Mouse (Mus musculus) embryonic facial prominence, embryonic 11.5 days (tissue): ENCODE measurements at regions not wholly inside any gene's neighbourhood (a gene's known extent, or its start where the extent isn't known, plus 50 kb on each side); places are given as distances from the start of the nearest gene placed in this dataset.
A peak's percentile ranks its signal among the peaks of the same experiment; 100 is the strongest.

Experiments
- ATAC-seq: fragments of 200-750 bp; cut with Nextera tagmentation; replicated peaks from 2 replicates; pipeline ENCODE4 v1.8.0; 2017; ENCODE audit warnings: low read depth; ENCODE audit not compliant: insufficient number of reproducible peaks, low FRiP score, low TSS enrichment
- DNase-seq: peaks from one replicate; pipeline ENCODE4 v3.0.0-alpha.2; 2015; ENCODE audit warnings: low spot score
- H3K27ac ChIP-seq: fragments of 300-500 bp; sonication (generic); replicated peaks from 2 replicates; pipeline ENCODE4 v1.5.1; 2014; ENCODE audit warnings: mild to moderate bottlenecking, low read depth, low read length, control low read depth
- H3K27me3 ChIP-seq: fragments of 300-500 bp; sonication (generic); 2 replicates; pipeline ENCODE4 v1.6.1; 2014; ENCODE audit warnings: mild to moderate bottlenecking, low read length, moderate library complexity, mixed read lengths; ENCODE audit not compliant: control insufficient read depth, insufficient read depth
- H3K36me3 ChIP-seq: fragments of 300-500 bp; sonication (generic); replicated peaks from 2 replicates; pipeline ENCODE4 v1.6.1; 2014; ENCODE audit warnings: low read depth, mild to moderate bottlenecking, low read length, moderate library complexity, mixed read lengths; ENCODE audit not compliant: control insufficient read depth, insufficient read depth
- H3K4me1 ChIP-seq: fragments of 300-500 bp; sonication (generic); 2 replicates; pipeline ENCODE4 v1.6.1; 2014; ENCODE audit warnings: low read length, mixed read lengths; ENCODE audit not compliant: control insufficient read depth, insufficient read depth
- H3K4me2 ChIP-seq: fragments of 300-500 bp; sonication (generic); 2 replicates; pipeline ENCODE4 v1.6.1; 2014; ENCODE audit warnings: low read depth, mild to moderate bottlenecking, control low read depth, low read length, moderate library complexity
- H3K4me3 ChIP-seq: fragments of 300-500 bp; sonication (generic); 2 replicates; pipeline ENCODE4 v1.5.1; 2014; ENCODE audit warnings: low read depth, low read length, control low read depth
- H3K9ac ChIP-seq: fragments of 300-500 bp; sonication (generic); replicated peaks from 2 replicates; pipeline ENCODE4 v1.6.1; 2014; ENCODE audit warnings: mild to moderate bottlenecking, control low read depth, low read length
- H3K9me3 ChIP-seq: fragments of 300-500 bp; sonication (generic); replicated peaks from 2 replicates; pipeline ENCODE4 v1.6.1; 2016; ENCODE audit warnings: mild to moderate bottlenecking, low read length, inconsistent platforms, mixed read lengths; ENCODE audit not compliant: control insufficient read depth
- WGBS: fragments of 180-500 bp; shearing (Covaris S2); extraction: QIAGEN DNeasy Blood & Tissue Kit; methylation state at CpG from one replicate; pipeline ENCODE4 v1.1.7; 2014; 5-methylcytosine and 5-hydroxymethylcytosine counted together

- H3K36me3 ChIP-seq = no peaks in the 10 kb centered on the region
- no peak for ATAC-seq
- WGBS = 64% methylated on average over 5 of the region's 5 CpGs
These were observed 79.8 kb upstream of the Epha6 start for GRCm38 (mm10) chr16:60685153-60685552.

DNA sequence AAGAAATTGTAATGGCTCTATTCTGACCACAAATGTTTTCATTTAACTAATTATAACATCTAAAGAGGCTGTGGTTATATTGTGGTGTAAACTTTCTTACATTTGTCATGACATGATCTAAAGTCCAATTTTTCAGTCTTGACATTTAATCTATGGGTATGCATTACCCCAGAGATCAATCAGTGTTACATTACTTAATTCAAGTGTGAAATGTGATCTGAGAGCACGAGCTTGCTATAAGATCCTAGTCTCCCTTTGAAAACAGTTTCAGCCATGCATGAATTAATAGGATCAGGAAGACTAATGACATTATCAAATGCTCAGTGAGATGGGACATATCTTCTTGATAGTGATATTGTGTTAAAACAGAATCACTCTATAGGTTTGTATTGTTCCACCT is 63.4 kb upstream of the Epha6 start:
- H3K4me2 ChIP-seq = no peak overlapping the region
- WGBS = 32% methylated on average over 1 of the region's 1 CpGs
- no peak overlapping the region for H3K9ac ChIP-seq
- H3K4me3 ChIP-seq = no peak overlapping the region
- H3K36me3 ChIP-seq = no peaks in the 10 kb centered on the region
- H3K9me3 ChIP-seq = no peaks in the 10 kb centered on the region
- DNase-seq = no peak
- no peaks in the 10 kb centered on the region for H3K27me3 ChIP-seq
- H3K4me1 ChIP-seq = no peaks in the 10 kb centered on the region
- no peak overlapping the region for H3K27ac ChIP-seq
- no peak for ATAC-seq

More at GRCm38 (mm10) chr16:60685153-60685552, 79.8 kb upstream of the Epha6 start:
- H3K4me1 ChIP-seq = no peaks in the 10 kb centered on the region
- peak; percentile 2 for DNase-seq
- H3K4me2 ChIP-seq = no peak overlapping the region
- no peaks in the 10 kb centered on the region for H3K27me3 ChIP-seq
- no peak overlapping the region for H3K9ac ChIP-seq
- no peak overlapping the region for H3K27ac ChIP-seq
- H3K4me3 ChIP-seq = no peak overlapping the region
- no peaks in the 10 kb centered on the region for H3K9me3 ChIP-seq
